Mouse (Mus musculus) v-Abl transformed pro-B cells (cell line): ENCODE measurements around the gene Fkbp5.

Experiments
- in situ Hi-C, 2 experiments: fragments of 400-800 bp; cut with MboI; formaldehyde crosslinking; loops; one replicate each; pipeline ENCODE4 v1.15.1; 2025; ENCODE audit not compliant: unreplicated experiment in 2 of 2

Gene Fkbp5

GRCm38 (mm10) chr17:28511616-28512541 lies 5.4 kb downstream of the Fkbp5 start:
- in situ Hi-C loops, result loop anchor here in 1 of 2 experiments (25.0 kb wide), 2 partner anchors 300 to 1475 kb away; partner anchors contain the start of genes Bak1 and Def6

GRCm38 (mm10) chr17:28510445-28511342 lies 6.6 kb downstream of the Fkbp5 start:
- in situ Hi-C loops, result loop anchor here in 1 of 2 experiments (25.0 kb wide), 2 partner anchors 298 to 1473 kb away; partner anchors contain the start of genes Bak1 and Def6

- in situ Hi-C loops, result loop anchor here in 1 of 2 experiments (25.0 kb wide), 2 partner anchors 295 to 1470 kb away; partner anchors contain the start of genes Bak1 and Def6
These were observed 9.8 kb downstream of the Fkbp5 start for GRCm38 (mm10) chr17:28507496-28507895.

DNA sequence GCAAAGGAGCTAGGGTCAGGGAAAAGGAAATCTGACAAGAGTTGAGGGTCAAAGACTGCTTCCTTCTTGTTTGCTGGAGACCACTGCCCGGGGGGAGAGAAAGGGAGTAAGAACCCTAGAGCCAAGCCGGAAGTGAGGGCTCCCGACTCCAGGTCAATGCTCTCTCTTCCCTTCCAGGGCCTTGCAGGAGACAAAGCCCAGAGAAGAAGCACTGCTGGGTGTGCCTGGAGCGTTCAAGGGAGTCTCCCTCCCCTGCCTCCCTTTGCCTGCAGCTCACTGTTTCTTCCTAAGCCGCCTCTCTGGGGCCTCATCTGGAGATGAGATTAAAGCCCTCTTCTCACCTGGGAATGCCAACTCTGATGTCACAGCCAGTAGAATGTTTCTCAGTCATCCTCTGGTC lies 10.4 kb downstream of the Fkbp5 start:
- in situ Hi-C loops, result loop anchor here in 1 of 2 experiments (25.0 kb wide), 2 partner anchors 295 to 1470 kb away; partner anchors contain the start of genes Bak1 and Def6

- in situ Hi-C loops, result loop anchor here in 1 of 2 experiments (25.0 kb wide), 2 partner anchors 293 to 1468 kb away; partner anchors contain the start of genes Bak1 and Def6
These were observed 11.7 kb downstream of the Fkbp5 start for GRCm38 (mm10) chr17:28505591-28505990.

- in situ Hi-C loops, result loop anchor here in 1 of 2 experiments (25.0 kb wide), 2 partner anchors 292 to 1467 kb away; partner anchors contain the start of genes Bak1 and Def6
These were observed 13.1 kb downstream of the Fkbp5 start for GRCm38 (mm10) chr17:28504182-28504581.

- in situ Hi-C loops, result loop anchor here in 1 of 2 experiments (25.0 kb wide), 2 partner anchors 290 to 1465 kb away; partner anchors contain the start of genes Bak1 and Def6
These were observed 15.0 kb downstream of the Fkbp5 start for GRCm38 (mm10) chr17:28502196-28502821.

DNA sequence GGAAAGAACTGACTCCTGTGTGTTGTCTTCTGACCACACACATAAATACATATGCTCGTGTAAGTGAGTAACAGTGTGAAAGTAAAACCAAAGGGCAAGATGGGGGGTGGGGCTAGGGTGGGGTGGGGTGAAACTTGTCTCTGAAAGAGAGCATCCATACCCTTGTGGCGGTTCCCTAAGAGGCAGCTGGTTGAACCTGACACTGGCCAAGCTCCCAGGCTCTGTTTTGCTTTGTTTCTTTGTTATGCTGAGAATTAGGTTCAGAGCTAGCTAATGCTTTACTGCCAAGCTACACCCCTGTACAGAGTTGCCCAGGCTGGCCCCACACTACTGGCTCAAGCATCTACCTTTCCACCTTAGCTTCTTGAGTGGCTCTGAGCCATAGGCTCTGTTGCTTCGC lies 16.9 kb downstream of the Fkbp5 start:
- in situ Hi-C loops, result loop anchor here in 1 of 2 experiments (25.0 kb wide), 2 partner anchors 288 to 1463 kb away; partner anchors contain the start of genes Bak1 and Def6

- in situ Hi-C loops, result no loop called here
These were observed 18.1 kb downstream of the Fkbp5 start for GRCm38 (mm10) chr17:28499190-28499589.

DNA sequence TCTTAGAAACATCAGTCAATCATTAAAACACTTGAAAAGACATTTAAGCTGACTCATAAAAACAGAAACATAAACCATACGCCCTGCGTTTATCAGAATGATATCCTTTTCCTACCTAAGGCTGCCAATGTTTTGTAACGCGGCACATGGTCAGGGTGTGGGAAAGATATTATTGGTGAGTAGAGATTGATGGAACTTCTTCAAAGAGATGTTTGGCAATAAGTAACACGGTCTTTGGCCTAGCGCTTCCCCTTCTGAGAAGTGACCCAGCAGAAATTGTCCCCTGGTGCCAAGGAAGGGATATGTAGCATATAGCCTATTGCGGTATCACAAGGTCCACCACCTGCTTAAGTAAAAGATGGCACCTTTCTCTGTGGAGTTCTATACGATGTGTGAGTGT lies 21.5 kb downstream of the Fkbp5 start:
- in situ Hi-C loops, result no loop called here

- in situ Hi-C loops, result no loop called here
These were observed 26.1 kb downstream of the Fkbp5 start for GRCm38 (mm10) chr17:28491035-28491770.

- in situ Hi-C loops, result loop anchor here in 1 of 2 experiments (5.0 kb wide), 1 partner anchor 34 kb away; no protein-coding TSS in a partner anchor
These were observed 28.9 kb downstream of the Fkbp5 start for GRCm38 (mm10) chr17:28488258-28489013.

- in situ Hi-C loops, result loop anchor here in 1 of 2 experiments (5.0 kb wide), 1 partner anchor 35 kb away; no protein-coding TSS in a partner anchor
These were observed 29.6 kb downstream of the Fkbp5 start for GRCm38 (mm10) chr17:28487584-28488257.

DNA sequence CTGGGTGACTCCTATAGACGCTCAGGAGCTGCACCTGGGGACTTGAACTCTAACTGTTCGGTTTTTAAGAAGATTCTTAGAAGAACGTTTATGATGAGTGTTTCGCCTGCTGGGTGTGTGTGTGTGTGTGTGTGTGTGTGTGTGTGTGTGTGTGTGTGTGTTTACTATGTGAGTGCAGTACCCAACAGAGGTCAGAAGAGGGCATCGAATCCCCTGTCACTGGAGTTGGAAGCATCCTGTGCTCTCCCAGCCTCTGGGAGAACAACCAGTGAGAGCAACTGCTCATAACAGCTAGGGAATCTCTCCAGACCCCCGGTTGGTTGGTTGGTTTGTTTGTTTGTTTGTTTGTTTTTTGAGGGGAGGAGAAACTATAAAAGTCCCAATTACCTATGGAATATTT lies 30.6 kb downstream of the Fkbp5 start:
- in situ Hi-C loops, result loop anchor here in 1 of 2 experiments (5.0 kb wide), 1 partner anchor 36 kb away; no protein-coding TSS in a partner anchor

DNA sequence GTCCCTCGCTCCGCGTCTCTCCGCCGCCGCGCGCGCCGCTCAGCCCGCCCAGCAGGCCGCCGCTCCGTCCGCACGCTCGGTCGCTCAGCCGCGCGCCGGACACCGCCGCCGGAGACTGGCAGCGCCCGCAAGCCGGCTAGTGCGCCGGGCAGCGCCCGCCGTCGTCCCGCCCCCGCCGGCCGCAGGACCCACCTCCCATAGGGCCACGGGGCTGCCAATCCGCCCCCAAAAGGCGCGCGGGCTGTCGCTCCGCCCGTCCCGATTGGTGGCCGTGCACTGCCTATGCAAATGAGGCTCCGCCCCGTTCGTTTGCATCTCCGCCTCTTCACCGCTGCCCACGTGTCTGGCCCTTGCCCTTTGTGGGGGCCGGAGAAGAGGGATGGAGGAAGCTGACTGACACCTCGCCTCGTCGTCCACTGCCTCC lies 31.3 kb downstream of the Fkbp5 start:
- in situ Hi-C loops, result loop anchor here in 1 of 2 experiments (5.0 kb wide), 1 partner anchor 36 kb away; no protein-coding TSS in a partner anchor

DNA sequence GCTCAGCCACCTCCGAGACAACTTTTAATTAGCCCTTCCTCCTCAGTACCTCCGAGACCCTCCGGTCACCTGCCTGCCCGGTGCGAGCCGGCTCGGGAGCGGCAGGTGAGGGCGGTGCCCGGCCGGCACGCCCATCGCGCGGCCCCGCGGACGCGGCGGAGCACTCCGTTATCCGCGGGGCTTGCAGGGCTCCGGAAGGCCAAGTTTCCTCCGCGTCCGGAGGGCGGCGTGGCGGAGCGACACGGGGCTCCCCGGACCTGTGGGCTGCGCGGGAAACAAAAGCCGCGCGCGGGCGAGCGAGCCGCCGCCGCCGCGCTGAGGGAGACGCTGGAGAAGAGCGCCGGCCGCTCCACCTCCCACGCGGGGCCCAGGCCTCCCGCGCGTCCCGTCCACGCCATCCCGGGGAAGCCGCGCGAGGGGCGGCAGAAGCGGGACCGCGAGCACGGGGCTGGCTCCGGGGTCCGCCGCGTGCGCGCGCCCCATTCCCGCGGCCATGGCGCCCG lies 31.8 kb downstream of the Fkbp5 start:
- in situ Hi-C loops, result loop anchor here in 1 of 2 experiments (5.0 kb wide), 1 partner anchor 37 kb away; no protein-coding TSS in a partner anchor
